Mouse (Mus musculus): ENCODE results near the gene Epp13.

GRCm38 (mm10) chr7:6265695-6266094 lies 13.2 kb downstream of the Epp13 start:
- TF ChIP-seq CTCF (IDR thresholded peaks at IDR 0.05; ENCODE audit: borderline replicate concordance, insufficient read depth, low read depth, low read length) (peak; percentile 21; the same call in 1 of the 2 replicates), POLR2A (IDR thresholded peaks at IDR 0.05; ENCODE audit: borderline replicate concordance, insufficient read depth, low read length) (no peak)
